Mouse (Mus musculus) hindbrain, embryonic 14.5 days (tissue): ENCODE measurements around the gene Rbm33. TPM values are rescaled to one million over a fixed set of nuclear protein-coding genes. Genes with fewer than 3 reads are reported as not detected.

Experiments used
- ATAC-seq: fragments of 200-750 bp; cut with Nextera tagmentation; 2 replicates; pipeline ENCODE4 v1.8.0; 2017; ENCODE audit warnings: moderate number of reproducible peaks, mild to moderate bottlenecking, moderate TSS enrichment, moderate library complexity; ENCODE audit not compliant: low FRiP score
- DNase-seq: peaks from one replicate; pipeline ENCODE4 v3.0.0-alpha.2; 2015; ENCODE audit warnings: low spot score
- H3K27ac ChIP-seq: fragments of 300-500 bp; sonication (generic); 2 replicates; pipeline ENCODE4 v1.5.1; 2014; ENCODE audit warnings: mild to moderate bottlenecking, moderate library complexity
- H3K27me3 ChIP-seq: fragments of 300-500 bp; sonication (generic); 2 replicates; pipeline ENCODE4 v1.6.1; 2014; ENCODE audit warnings: mild to moderate bottlenecking, low read length, mixed read lengths; ENCODE audit not compliant: control insufficient read depth, insufficient read depth
- H3K36me3 ChIP-seq: fragments of 300-500 bp; sonication (generic); replicated peaks from 2 replicates; pipeline ENCODE4 v1.6.1; 2014; ENCODE audit not compliant: control insufficient read depth, insufficient read depth
- H3K4me1 ChIP-seq: fragments of 300-500 bp; sonication (generic); replicated peaks from 2 replicates; pipeline ENCODE4 v1.6.1; 2014; ENCODE audit warnings: antibody characterized with exemption, low read length, mixed read lengths; ENCODE audit not compliant: control insufficient read depth, insufficient read depth
- H3K4me2 ChIP-seq: fragments of 300-500 bp; sonication (generic); replicated peaks from 2 replicates; pipeline ENCODE4 v1.6.1; 2014; ENCODE audit warnings: mild to moderate bottlenecking, moderate library complexity
- H3K4me3 ChIP-seq: fragments of 300-500 bp; sonication (generic); replicated peaks from 2 replicates; pipeline ENCODE4 v1.5.1; 2014; ENCODE audit warnings: mild to moderate bottlenecking, low read length
- H3K9ac ChIP-seq: fragments of 300-500 bp; sonication (generic); 2 replicates; pipeline ENCODE4 v1.6.1; 2014
- H3K9me3 ChIP-seq: fragments of 300-500 bp; sonication (generic); 2 replicates; pipeline ENCODE4 v1.6.1; 2016; ENCODE audit warnings: low read length; ENCODE audit not compliant: control insufficient read depth
- WGBS: fragments of 180-500 bp; shearing (Covaris S2); extraction: QIAGEN DNeasy Blood & Tissue Kit; methylation state at CpG from one replicate; pipeline ENCODE4 v1.1.7; 2014; 5-methylcytosine and 5-hydroxymethylcytosine counted together
- polyA plus RNA-seq: library from polyadenylated mRNA; unstranded; fragments of >200 nt; fragmentation: Nextera tagmentation; extraction: Ambion mirVana; gene quantifications from 2 replicates; pipeline ENCODE4 v1.2.1, GENCODE M21; 2014

Gene Rbm33
- polyA plus RNA-seq, 1 experiment from 2014 or later: 20.2 TPM

DNA sequence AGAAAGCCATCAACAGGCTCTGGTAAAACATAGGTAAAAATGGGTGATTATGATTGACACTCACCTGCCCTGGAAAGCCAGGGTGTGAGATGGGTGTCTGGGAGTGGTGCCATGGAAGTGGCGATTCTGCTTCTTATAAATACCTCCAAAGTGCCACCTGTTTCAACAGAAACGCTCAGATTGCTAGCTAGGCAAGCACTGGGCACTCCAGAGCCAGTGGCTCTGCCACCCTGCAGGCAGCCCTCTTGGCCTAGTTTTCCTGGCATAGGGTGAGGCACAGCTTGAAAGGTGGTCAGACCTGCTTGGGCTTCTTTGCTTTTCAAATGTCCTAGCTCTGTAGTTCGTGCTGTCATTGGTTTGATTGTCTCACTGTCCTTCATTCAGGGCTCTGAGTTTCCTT is 97.2 kb downstream of the Rbm33 start:
- no peak for ATAC-seq
- peaks cover 90% of the 10 kb centered on the region for H3K36me3 ChIP-seq

DNA sequence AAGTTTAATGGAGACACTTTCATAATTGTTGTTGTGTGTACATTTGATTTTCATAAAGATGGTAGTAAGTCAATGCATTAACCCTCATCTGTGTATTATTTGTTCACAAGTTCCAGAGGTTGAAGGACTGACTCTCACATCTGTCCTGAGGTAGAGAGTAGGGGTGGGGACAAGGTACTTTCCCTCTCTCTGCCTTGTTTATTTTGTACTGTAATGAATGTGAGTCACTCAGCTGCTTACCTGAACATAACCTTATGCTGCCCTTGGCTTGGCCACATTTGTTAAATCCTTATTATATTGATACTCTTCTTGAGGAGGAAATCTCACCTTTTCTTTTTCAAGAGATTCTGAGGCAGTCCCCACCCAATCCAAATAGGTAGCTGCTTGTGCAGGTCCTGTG is 99.1 kb downstream of the Rbm33 start:
- Histone ChIP-seq H3K27me3 (no peaks in the 10 kb centered on the region), H3K4me2 (no peak overlapping the region), H3K4me3 (no peak overlapping the region), H3K9me3 (no peaks in the 10 kb centered on the region), H3K4me1 (no peaks in the 10 kb centered on the region), H3K36me3 (peaks cover 83% of the 10 kb centered on the region), H3K9ac (no peak overlapping the region), H3K27ac (no peak overlapping the region)
- ATAC-seq (no peak), DNase-seq (no peak)

More for the DNA sequence above, 97.2 kb downstream of the Rbm33 start:
- no peaks in the 10 kb centered on the region for H3K4me1 ChIP-seq
- no peak overlapping the region for H3K9ac ChIP-seq
- H3K4me3 ChIP-seq: no peak overlapping the region
- H3K9me3 ChIP-seq: no peaks in the 10 kb centered on the region
- H3K27ac ChIP-seq: no peak overlapping the region
- H3K4me2 ChIP-seq: no peak overlapping the region
- no peaks in the 10 kb centered on the region for H3K27me3 ChIP-seq
- DNase-seq: no peak
- WGBS: 98% methylated on average over 3 of the region's 3 CpGs

GRCm38 (mm10) chr5:28418734-28419133 is 101.8 kb downstream of the Rbm33 start:
- Histone ChIP-seq H3K4me2 (no peak overlapping the region), H3K27me3 (no peaks in the 10 kb centered on the region), H3K9me3 (no peaks in the 10 kb centered on the region), H3K9ac (no peak overlapping the region), H3K36me3 (peaks cover 56% of the 10 kb centered on the region), H3K4me1 (no peaks in the 10 kb centered on the region), H3K4me3 (no peak overlapping the region), H3K27ac (no peak overlapping the region)
- DNase-seq (no peak), ATAC-seq (no peak)
- 83% methylated on average over 10 of the region's 10 CpGs for WGBS

DNA sequence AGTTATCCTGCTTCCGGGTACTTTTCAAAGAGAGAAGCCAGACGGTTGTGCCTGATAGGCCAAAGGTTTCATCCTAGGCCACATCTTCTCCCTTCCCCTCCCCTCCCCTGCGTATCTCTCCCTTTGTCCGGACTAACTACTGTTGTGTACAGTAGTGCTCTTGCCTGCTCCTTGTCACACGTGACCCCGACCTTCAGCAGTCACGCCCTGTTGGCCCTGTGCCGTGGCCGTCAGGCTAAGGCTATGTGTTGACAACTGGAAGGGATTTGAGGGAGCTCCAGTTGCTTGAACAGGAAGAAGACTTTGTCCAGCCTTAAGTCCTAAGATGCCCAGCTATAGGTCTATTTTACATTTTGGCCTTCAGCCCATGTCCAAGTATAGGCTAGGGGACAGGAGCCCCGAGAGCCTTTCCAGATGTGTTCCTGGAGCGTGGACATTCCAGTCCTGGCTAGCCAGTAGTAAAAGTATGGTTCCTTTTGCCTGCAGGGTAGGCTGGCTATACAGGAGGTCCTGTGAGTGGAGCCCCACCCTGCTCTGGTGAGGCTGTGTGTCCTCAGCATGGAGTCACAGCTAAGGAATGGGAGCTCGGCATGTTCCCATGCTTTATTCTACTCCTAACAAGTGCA is 102.8 kb downstream of the Rbm33 start:
- Histone ChIP-seq H3K4me1 (no peaks in the 10 kb centered on the region), H3K27ac (no peak overlapping the region), H3K4me3 (no peak overlapping the region), H3K9me3 (no peaks in the 10 kb centered on the region), H3K4me2 (no peak overlapping the region), H3K27me3 (no peaks in the 10 kb centered on the region), H3K9ac (no peak overlapping the region), H3K36me3 (peaks cover 46% of the 10 kb centered on the region)
- DNase-seq: no peak
- 90% methylated on average over 12 of the region's 12 CpGs for WGBS
- ATAC-seq: no peak

GRCm38 (mm10) chr5:28423781-28424180 is 106.9 kb downstream of the Rbm33 start:
- no peak for DNase-seq
- Histone ChIP-seq H3K4me2 (no peak overlapping the region), H3K4me3 (no peak overlapping the region), H3K27ac (no peak overlapping the region), H3K9me3 (no peaks in the 10 kb centered on the region), H3K27me3 (no peaks in the 10 kb centered on the region), H3K4me1 (no peaks in the 10 kb centered on the region), H3K9ac (no peak overlapping the region), H3K36me3 (peaks cover 15% of the 10 kb centered on the region)
- 77% methylated on average over 4 of the region's 4 CpGs for WGBS
- ATAC-seq: no peak

DNA sequence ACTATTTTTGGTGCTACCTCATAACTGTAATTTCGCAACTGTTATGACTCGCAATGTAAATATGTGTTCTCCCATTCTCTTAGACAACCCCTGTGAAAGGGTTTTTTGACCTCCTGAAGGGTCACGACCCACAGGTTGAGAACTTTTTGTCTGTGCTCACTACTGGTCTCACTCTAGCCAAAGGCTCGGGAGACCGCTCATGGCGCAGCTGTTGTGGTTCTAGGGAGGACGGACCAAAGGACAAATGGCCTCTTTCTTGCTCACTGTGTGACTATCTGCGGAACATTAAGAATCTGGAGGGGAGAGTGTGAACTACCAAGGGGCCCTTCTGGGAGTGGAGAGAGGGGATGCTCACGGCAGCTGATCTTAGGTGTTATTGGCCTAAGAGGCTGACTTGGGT is 109.0 kb downstream of the Rbm33 start:
- no peak overlapping the region for H3K4me3 ChIP-seq
- DNase-seq (no peak), ATAC-seq (no peak)
- H3K9ac ChIP-seq: no peak overlapping the region
- H3K4me2 ChIP-seq: no peak overlapping the region
- H3K4me1 ChIP-seq: no peaks in the 10 kb centered on the region
- no peak overlapping the region for H3K27ac ChIP-seq
- no peaks in the 10 kb centered on the region for H3K36me3 ChIP-seq
- H3K9me3 ChIP-seq: no peaks in the 10 kb centered on the region
- no peaks in the 10 kb centered on the region for H3K27me3 ChIP-seq
- WGBS: 94% methylated on average over 9 of the region's 9 CpGs

GRCm38 (mm10) chr5:28450126-28450890 is 133.4 kb downstream of the Rbm33 start:
- no peaks in the 10 kb centered on the region for H3K9me3 ChIP-seq
- H3K27ac ChIP-seq: no peak overlapping the region
- no peak overlapping the region for H3K4me2 ChIP-seq
- DNase-seq (no peak), ATAC-seq (no peak)
- no peaks in the 10 kb centered on the region for H3K4me1 ChIP-seq
- H3K36me3 ChIP-seq: no peaks in the 10 kb centered on the region
- peaks cover 13% of the 10 kb centered on the region; the same call in 1 of the 2 replicates for H3K27me3 ChIP-seq
- H3K4me3 ChIP-seq: no peak overlapping the region
- H3K9ac ChIP-seq: no peak overlapping the region
- WGBS: 59% methylated on average over 3 of the region's 3 CpGs

DNA sequence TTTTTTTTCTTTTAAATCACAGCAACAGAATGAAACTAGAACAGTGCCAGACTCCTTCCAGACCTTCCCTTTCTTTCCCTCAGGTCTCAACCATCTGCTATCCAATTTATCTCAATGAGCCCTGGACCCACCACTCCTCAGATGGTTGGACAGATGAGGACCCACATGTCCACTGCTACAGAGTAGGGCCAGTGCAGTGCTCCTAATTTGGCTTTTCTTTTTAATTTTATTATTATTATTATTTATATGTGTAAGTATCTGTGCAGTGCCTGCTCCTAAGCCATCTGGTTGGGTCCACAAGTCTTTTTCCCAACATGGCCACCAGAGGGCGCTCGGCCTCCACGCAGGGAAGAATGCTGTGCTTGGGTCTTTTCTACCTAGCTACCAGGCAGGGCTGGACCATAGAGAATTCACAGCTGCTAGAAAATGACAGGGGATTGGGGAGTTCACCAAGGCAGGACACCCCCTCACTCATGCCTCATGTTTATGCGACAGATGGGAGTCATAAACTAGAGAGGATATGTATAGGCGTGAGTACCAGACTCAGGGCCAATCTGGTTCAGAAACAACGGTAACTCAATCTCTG is 134.2 kb downstream of the Rbm33 start:
- Histone ChIP-seq H3K4me1 (no peaks in the 10 kb centered on the region), H3K4me2 (no peak overlapping the region), H3K9ac (no peak overlapping the region), H3K27me3 (peaks cover 21% of the 10 kb centered on the region), H3K36me3 (no peaks in the 10 kb centered on the region), H3K27ac (no peak overlapping the region), H3K4me3 (no peak overlapping the region), H3K9me3 (no peaks in the 10 kb centered on the region)
- DNase-seq (peak; percentile 96), ATAC-seq (peak; percentile 92)
- WGBS: 33% methylated on average over 6 of the region's 6 CpGs

DNA sequence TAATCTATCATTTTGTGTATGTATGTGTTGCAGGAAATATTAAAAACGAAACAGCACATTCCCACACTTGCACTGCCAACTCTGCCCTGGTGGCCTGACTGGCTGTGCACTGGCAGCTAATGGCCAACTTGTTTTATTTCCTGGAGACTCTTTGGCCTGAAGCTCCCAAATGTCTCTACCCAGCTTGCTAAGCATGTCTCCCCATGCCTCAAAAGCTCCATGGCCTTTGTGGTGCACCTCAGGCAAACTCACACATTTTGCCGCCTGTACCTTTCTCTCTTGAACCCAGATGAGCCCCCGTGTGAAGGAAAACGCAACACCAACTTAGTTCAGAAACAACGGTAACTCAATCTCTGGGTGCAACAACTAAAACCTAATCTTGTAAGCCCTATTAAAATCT is 136.2 kb downstream of the Rbm33 start:
- ATAC-seq: no peak
- Histone ChIP-seq H3K4me3 (no peak overlapping the region), H3K4me2 (no peak overlapping the region), H3K9ac (no peak overlapping the region), H3K27ac (no peak overlapping the region), H3K36me3 (no peaks in the 10 kb centered on the region), H3K4me1 (peaks cover 5% of the 10 kb centered on the region), H3K27me3 (peaks cover 40% of the 10 kb centered on the region), H3K9me3 (no peaks in the 10 kb centered on the region)
- 83% methylated on average over 5 of the region's 5 CpGs for WGBS
- no peak for DNase-seq
